Mouse (Mus musculus) embryonic fibroblast, embryonic 13.5 days (primary cell): ENCODE results near the gene Pnp. TPM values are rescaled to one million over a fixed set of nuclear protein-coding genes. Genes with fewer than 3 reads are reported as not detected.
A peak's percentile ranks its signal among the peaks of the same experiment; 100 is the strongest.
"Not testable (repeated sequence)": the region's sequence is repeated elsewhere in the genome, so short reads cannot be mapped to it uniquely, and the experiment has no call there.

Experiments used
- H3K27ac ChIP-seq: 2 replicates; pipeline ENCODE4 v1.5.1; 2012; ENCODE audit warnings: low read length, control low read depth, inconsistent platforms; ENCODE audit not compliant: insufficient read depth
- H3K4me1 ChIP-seq: 2 replicates; pipeline ENCODE4 v1.6.1; 2011; ENCODE audit warnings: low read length; ENCODE audit not compliant: control insufficient read depth, insufficient read depth
- H3K4me3 ChIP-seq: 2 replicates; pipeline ENCODE4 v1.5.1; 2011; ENCODE audit warnings: mild to moderate bottlenecking, control low read depth, low read length; ENCODE audit not compliant: insufficient read depth
- CTCF ChIP-seq: IDR thresholded peaks from 2 replicates; pipeline ENCODE4 v1.5.1; 2011; ENCODE audit warnings: mild to moderate bottlenecking, control low read depth, low read length, moderate library complexity, borderline replicate concordance; ENCODE audit not compliant: insufficient read depth
- POLR2A ChIP-seq: IDR thresholded peaks from 2 replicates; pipeline ENCODE4 v1.6.1; 2011; ENCODE audit warnings: low read depth, mild to moderate bottlenecking, control low read depth, low read length, moderate library complexity
- polyA plus RNA-seq: library from polyadenylated mRNA; stranded (reverse); fragments of >200 nt; gene quantifications from 2 replicates; pipeline ENCODE4 v1.2.4, GENCODE M21; 2011; ENCODE audit warnings: low read depth; ENCODE audit not compliant: missing spikeins, insufficient read length

Pnp gene
- polyA plus RNA-seq, 1 experiment = 79.4 TPM

GRCm38 (mm10) chr14:50929951-50930350 lies 931 bp upstream of the Pnp start:
- TF ChIP-seq CTCF = no peak
- no peak for TF ChIP-seq POLR2A
- Histone ChIP-seq H3K4me1 (peaks cover 7% of the 10 kb centered on the region), H3K27ac (0 out of 2 replicates have a peak overlapping the region, but pooled peaks have one; percentile 9), H3K4me3 (peak overlapping the region; percentile 96)

GRCm38 (mm10) chr14:50930377-50930753 lies 517 bp upstream of the Pnp start:
- peak overlapping the region; percentile 96 for H3K4me3 ChIP-seq
- peak overlapping the region; percentile 9; the same call in 1 of the 2 replicates for H3K27ac ChIP-seq
- peaks cover 7% of the 10 kb centered on the region for H3K4me1 ChIP-seq
- TF ChIP-seq CTCF (no peak), POLR2A (no peak)

GRCm38 (mm10) chr14:50931493-50932020 lies 675 bp downstream of the Pnp start:
- peaks cover 7% of the 10 kb centered on the region for H3K4me1 ChIP-seq

GRCm38 (mm10) chr14:50936649-50937048 lies 5.8 kb downstream of the Pnp start:
- no peak overlapping the region for H3K4me3 ChIP-seq
- no peak overlapping the region for H3K27ac ChIP-seq
- TF ChIP-seq POLR2A = no peak
- TF ChIP-seq CTCF = no peak
- peaks cover 1% of the 10 kb centered on the region for H3K4me1 ChIP-seq

More at GRCm38 (mm10) chr14:50931493-50932020, 675 bp downstream of the Pnp start:
- Histone ChIP-seq H3K4me3 (peak overlapping the region; percentile 41), H3K27ac (peak overlapping the region; percentile 85)
- TF ChIP-seq POLR2A = peak; percentile 10; the same call in 1 of the 2 replicates
- TF ChIP-seq CTCF = no peak

GRCm38 (mm10) chr14:50938119-50938908 lies 7.4 kb downstream of the Pnp start:
- H3K27ac ChIP-seq = no peak overlapping the region
- no peaks in the 10 kb centered on the region; the same call in 1 of the 2 replicates for H3K4me1 ChIP-seq
- H3K4me3 ChIP-seq = no peak overlapping the region
- no peak for TF ChIP-seq POLR2A
- no peak for TF ChIP-seq CTCF

GRCm38 (mm10) chr14:50938940-50939339 lies 8.1 kb downstream of the Pnp start:
- no peak overlapping the region for H3K27ac ChIP-seq
- TF ChIP-seq POLR2A = no peak
- no peak for TF ChIP-seq CTCF
- no peaks in the 10 kb centered on the region for H3K4me1 ChIP-seq
- H3K4me3 ChIP-seq = no peak overlapping the region

- peak within 1 kb of the TSS; percentile 88 for H3K27ac ChIP-seq
- no peaks in the 10 kb centered on the region; the same call in 1 of the 2 replicates for H3K4me1 ChIP-seq
- TF ChIP-seq CTCF (peak; percentile 22; the same call in 1 of the 2 replicates), POLR2A (peak; percentile 99)
- peak within 1 kb of the TSS; percentile 80 for H3K4me3 ChIP-seq
Measured at GRCm38 (mm10) chr14:50943932-50944667, 13.2 kb downstream of the Pnp start, which contains the start of gene Gm49342. Gene Gm49342 (plus strand): TSS chr14:50944517.

GRCm38 (mm10) chr14:50944668-50945033 lies 13.8 kb downstream of the Pnp start:
- Histone ChIP-seq H3K27ac (peak overlapping the region; percentile 88), H3K4me3 (peak overlapping the region; percentile 80)
- H3K4me1 ChIP-seq = not testable (repeated sequence)

GRCm38 (mm10) chr14:50945081-50945480 lies 14.2 kb downstream of the Pnp start:
- not testable (repeated sequence) for H3K4me1 ChIP-seq
- Histone ChIP-seq H3K27ac (peak overlapping the region; percentile 88), H3K4me3 (peak overlapping the region; percentile 80)

GRCm38 (mm10) chr14:50945526-50945925 lies 14.6 kb downstream of the Pnp start:
- not testable (repeated sequence) for H3K4me1 ChIP-seq, H3K27ac ChIP-seq
- peak overlapping the region; percentile 80 for H3K4me3 ChIP-seq
